Mouse (Mus musculus) liver, embryonic 12.5 days (tissue): ENCODE data around the gene Ccdc81. TPM values are rescaled to one million over a fixed set of nuclear protein-coding genes. Genes with fewer than 3 reads are reported as not detected.

ENCODE experiments used
- ATAC-seq: fragments of 200-750 bp; cut with Nextera tagmentation; 2 replicates; pipeline ENCODE4 v1.8.0; 2017; ENCODE audit warnings: moderate number of reproducible peaks, mild to moderate bottlenecking, moderate library complexity
- H3K27ac ChIP-seq: fragments of 300-500 bp; sonication (generic); 2 replicates; pipeline ENCODE4 v1.5.1; 2016; ENCODE audit warnings: mild to moderate bottlenecking
- H3K27me3 ChIP-seq: fragments of 300-500 bp; sonication (generic); replicated peaks from 2 replicates; pipeline ENCODE4 v1.6.1; 2016; ENCODE audit warnings: mild to moderate bottlenecking, moderate library complexity
- H3K36me3 ChIP-seq: fragments of 300-500 bp; sonication (generic); 2 replicates; pipeline ENCODE4 v1.6.1; 2016; ENCODE audit warnings: mild to moderate bottlenecking, moderate library complexity
- H3K4me1 ChIP-seq: fragments of 300-500 bp; sonication (generic); 2 replicates; pipeline ENCODE4 v1.6.1; 2016
- H3K4me2 ChIP-seq: fragments of 300-500 bp; sonication (generic); 2 replicates; pipeline ENCODE4 v1.6.1; 2016; ENCODE audit warnings: mild to moderate bottlenecking, moderate library complexity
- H3K4me3 ChIP-seq: fragments of 300-500 bp; sonication (generic); 2 replicates; pipeline ENCODE4 v1.5.1; 2016; ENCODE audit warnings: mild to moderate bottlenecking, moderate library complexity
- H3K9ac ChIP-seq: fragments of 300-500 bp; sonication (generic); 2 replicates; pipeline ENCODE4 v1.6.1; 2016; ENCODE audit warnings: mild to moderate bottlenecking, moderate library complexity
- H3K9me3 ChIP-seq: fragments of 300-500 bp; sonication (generic); replicated peaks from 2 replicates; pipeline ENCODE4 v1.6.1; 2016; ENCODE audit warnings: mild to moderate bottlenecking, moderate library complexity
- WGBS: fragments of 180-500 bp; shearing (Covaris S2); methylation state at CpG from one replicate; pipeline ENCODE4 v1.1.7; 2016; ENCODE audit not compliant: insufficient replicate concordance; 5-methylcytosine and 5-hydroxymethylcytosine counted together
- polyA plus RNA-seq: library from polyadenylated mRNA; unstranded; fragments of >200 nt; fragmentation: Nextera tagmentation; extraction: Ambion mirVana; gene quantifications from 2 replicates; pipeline ENCODE4 v1.2.1, GENCODE M21; 2016

The Ccdc81 gene
- polyA plus RNA-seq, 1 experiment from 2014 or later = not detected

- Histone ChIP-seq H3K9ac (no peak overlapping the region), H3K4me1 (no peaks in the 10 kb centered on the region), H3K27ac (no peak overlapping the region), H3K4me3 (no peak overlapping the region), H3K4me2 (no peak overlapping the region), H3K27me3 (no peaks in the 10 kb centered on the region), H3K9me3 (no peaks in the 10 kb centered on the region), H3K36me3 (no peaks in the 10 kb centered on the region)
- ATAC-seq = no peak
- 59% methylated on average over 8 of the region's 8 CpGs for WGBS
These were observed 67.9 kb downstream of the Ccdc81 start for GRCm38 (mm10) chr7:89835566-89835965.

- Histone ChIP-seq H3K27me3 (no peaks in the 10 kb centered on the region), H3K9me3 (no peaks in the 10 kb centered on the region), H3K4me2 (no peak overlapping the region), H3K4me1 (no peaks in the 10 kb centered on the region), H3K9ac (no peak overlapping the region), H3K4me3 (no peak overlapping the region), H3K27ac (no peak overlapping the region), H3K36me3 (no peaks in the 10 kb centered on the region)
- 75% methylated on average over 8 of the region's 8 CpGs for WGBS
- no peak for ATAC-seq
These were observed 69.9 kb downstream of the Ccdc81 start for GRCm38 (mm10) chr7:89833521-89833920.

DNA sequence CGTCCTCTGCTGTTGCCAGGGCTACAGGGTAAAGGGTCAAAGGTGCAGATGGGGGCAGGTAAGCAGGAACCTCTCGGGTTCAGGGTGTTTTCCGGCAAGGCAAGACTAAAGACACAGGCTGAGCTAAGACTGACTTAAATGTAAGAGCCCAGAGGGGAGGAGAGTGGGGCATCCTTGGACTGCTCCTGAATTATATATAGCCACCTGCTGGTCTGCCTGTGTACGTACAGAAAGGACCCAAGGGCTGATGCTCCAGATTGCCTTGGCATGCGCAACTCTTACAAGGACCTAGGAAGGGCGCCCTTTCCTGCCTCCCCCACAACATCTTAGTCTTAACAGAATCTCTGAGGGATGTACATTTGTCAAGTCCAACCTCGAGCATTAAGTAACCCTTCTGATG lies 74.2 kb downstream of the Ccdc81 start:
- Histone ChIP-seq H3K9ac (no peak overlapping the region), H3K4me1 (no peaks in the 10 kb centered on the region), H3K9me3 (no peaks in the 10 kb centered on the region), H3K27me3 (no peaks in the 10 kb centered on the region), H3K27ac (no peak overlapping the region), H3K4me2 (no peak overlapping the region), H3K36me3 (no peaks in the 10 kb centered on the region), H3K4me3 (no peak overlapping the region)
- WGBS = 53% methylated on average over 7 of the region's 7 CpGs
- no peak for ATAC-seq

- Histone ChIP-seq H3K27ac (no peak overlapping the region), H3K9me3 (no peaks in the 10 kb centered on the region), H3K27me3 (no peaks in the 10 kb centered on the region), H3K4me1 (no peaks in the 10 kb centered on the region), H3K9ac (no peak overlapping the region), H3K4me3 (no peak overlapping the region), H3K36me3 (no peaks in the 10 kb centered on the region), H3K4me2 (no peak overlapping the region)
- 59% methylated on average over 4 of the region's 4 CpGs for WGBS
- no peak for ATAC-seq
These were observed 74.9 kb downstream of the Ccdc81 start for GRCm38 (mm10) chr7:89828436-89829065.

Other genes with a start within 250 kb of the Ccdc81 start
- gene Hikeshi, start 37.6 kb upstream of the Ccdc81 start, polyA plus RNA-seq = 92.6 and 94.9 TPM in 2 replicates
- gene Eed, start 77.4 kb upstream of the Ccdc81 start, polyA plus RNA-seq = 58.1 and 61.5 TPM in 2 replicates
- gene Picalm, start 226.6 kb upstream of the Ccdc81 start, polyA plus RNA-seq = 71.1 and 73.2 TPM in 2 replicates